Mouse (Mus musculus) midbrain, embryonic 15.5 days (tissue): Measurements from ENCODE around the gene Garnl3. TPM values are rescaled to one million over a fixed set of nuclear protein-coding genes. Genes with fewer than 3 reads are reported as not detected.

Experiments used
- polyA plus RNA-seq: library from polyadenylated mRNA; unstranded; fragments of >200 nt; fragmentation: Nextera tagmentation; extraction: Ambion mirVana; gene quantifications from 2 replicates; pipeline ENCODE4 v1.2.1, GENCODE M21; 2015

The Garnl3 gene
- polyA plus RNA-seq, 1 experiment from 2014 or later: 61.1 TPM

Other genes starting within 250 kb of the Garnl3 start
- gene Rpl12, start 170.1 kb downstream of the Garnl3 start, polyA plus RNA-seq: 82.5 and 85.8 TPM in 2 replicates
- 22.8 and 24.2 TPM in 2 replicates for gene Lrsam1, start 170.0 kb downstream of the Garnl3 start, polyA plus RNA-seq
- 22.4 and 24.5 TPM in 2 replicates for gene Slc2a8, start 149.6 kb downstream of the Garnl3 start, polyA plus RNA-seq
- 16.2 and 19.3 TPM in 2 replicates for gene Angptl2, start 84.4 kb upstream of the Garnl3 start, polyA plus RNA-seq
- 47.6 and 53.1 TPM in 2 replicates for gene Ralgps1, start 239.8 kb upstream of the Garnl3 start, polyA plus RNA-seq